Mouse (Mus musculus) C2C12 (cell line): ENCODE results near the gene Uchl1. TPM values are rescaled to one million over a fixed set of nuclear protein-coding genes. Genes with fewer than 3 reads are reported as not detected.

Experiments
- H3K27me3 ChIP-seq: one replicate; pipeline ENCODE4 v1.6.1; 2011; ENCODE audit not compliant: control insufficient read depth, insufficient read depth, insufficient read length
- H3K36me3 ChIP-seq: one replicate; pipeline ENCODE4 v1.6.1; 2011; ENCODE audit not compliant: control insufficient read depth, insufficient read depth
- H3K4me3 ChIP-seq: one replicate; pipeline ENCODE4 v1.5.1; 2011; ENCODE audit warnings: mild to moderate bottlenecking, control low read depth; ENCODE audit not compliant: poor library complexity, insufficient read depth, severe bottlenecking
- H3K79me2 ChIP-seq: one replicate; pipeline ENCODE4 v1.6.1; 2011; ENCODE audit not compliant: control insufficient read depth, insufficient read depth
- H3K79me3 ChIP-seq: one replicate; pipeline ENCODE4 v1.6.1; 2011; ENCODE audit warnings: low read depth, control low read depth
- H3ac ChIP-seq: one replicate; pipeline ENCODE3; 2011; ENCODE audit warnings: low read depth; ENCODE audit not compliant: control insufficient read depth, insufficient read length
- CEBPB ChIP-seq: IDR thresholded peaks from one replicate; pipeline ENCODE4 v1.6.1; 2011; ENCODE audit warnings: low read depth, mild to moderate bottlenecking, control low read depth, moderate library complexity
- CTCF ChIP-seq: IDR thresholded peaks from one replicate; pipeline ENCODE4 v1.5.1; 2011; ENCODE audit not compliant: control insufficient read depth, insufficient read depth, insufficient read length
- FOSL1 ChIP-seq: IDR thresholded peaks from one replicate; pipeline ENCODE4 v1.8.0; 2011; ENCODE audit warnings: mild to moderate bottlenecking, low read length; ENCODE audit not compliant: poor library complexity, insufficient read depth, severe bottlenecking
- MAX ChIP-seq: IDR thresholded peaks from one replicate; pipeline ENCODE4 v1.6.1; 2011; ENCODE audit warnings: mild to moderate bottlenecking, control low read depth
- MYOD1 ChIP-seq: IDR thresholded peaks from one replicate; pipeline ENCODE4 v1.6.1; 2011; ENCODE audit warnings: low read depth; ENCODE audit not compliant: control insufficient read depth, insufficient read length
- MYOG ChIP-seq: IDR thresholded peaks from one replicate; pipeline ENCODE4 v1.6.1; 2011; ENCODE audit not compliant: control insufficient read depth, insufficient read length; ENCODE audit errors: extremely low read depth
- USF1 ChIP-seq: IDR thresholded peaks from one replicate; pipeline ENCODE4 v1.6.1; 2011; ENCODE audit warnings: low read depth, mild to moderate bottlenecking, control low read depth, moderate library complexity
- long read RNA-seq, 2 experiments: library from polyadenylated mRNA; unstranded; transcript quantifications; one replicate each; pipeline ENCODE4 v2.0.0; 2019 to 2020
- polyA plus RNA-seq: library from polyadenylated mRNA; unstranded; fragments of >200 nt; fragmentation: generic; extraction: Trizol; gene quantifications from one replicate; pipeline ENCODE4 v1.2.1, GENCODE M21; 2012; ENCODE audit warnings: missing spikeins

Uchl1 gene
- 18.3 TPM for polyA plus RNA-seq
- long read RNA-seq, experiment 1, partial matches to known transcripts = 1 of 8 reads
- long read RNA-seq, experiment 1, other reads (novel, unspliced or antisense) = 6 of 8 reads
- long read RNA-seq, experiment 2, partial matches to known transcripts = 0 of 8 reads
- long read RNA-seq, experiment 2, other reads (novel, unspliced or antisense) = 8 of 8 reads

GRCm38 (mm10) chr5:66675983-66676382, at the start of gene Uchl1:
TSS of gene Uchl1 (plus strand) at chr5:66676091.
- H3K36me3 ChIP-seq = no peaks in the 10 kb centered on the region
- H3K4me3 ChIP-seq = no peak within 1 kb of the TSS
- H3K79me3 ChIP-seq = no peaks in the 10 kb centered on the region
- no peaks in the 10 kb centered on the region for H3K79me2 ChIP-seq
- peaks cover 24% of the 10 kb centered on the region for H3K27me3 ChIP-seq
- TF ChIP-seq MYOD1 = no peak
- TF ChIP-seq MYOG = no peak
- no peak for TF ChIP-seq USF1
- TF ChIP-seq CTCF = no peak
- no peak for TF ChIP-seq FOSL1
- no peak within 1 kb of the TSS for H3ac ChIP-seq

- Histone ChIP-seq H3K36me3 (no peaks in the 10 kb centered on the region), H3K79me3 (no peaks in the 10 kb centered on the region), H3ac (no peak overlapping the region), H3K27me3 (no peaks in the 10 kb centered on the region), H3K79me2 (no peaks in the 10 kb centered on the region), H3K4me3 (no peak overlapping the region)
- TF ChIP-seq CEBPB (no peak), CTCF (no peak)
Measured at GRCm38 (mm10) chr5:66627805-66628204, 48.1 kb upstream of the Uchl1 start.

- no peaks in the 10 kb centered on the region for H3K36me3 ChIP-seq
- no peak overlapping the region for H3K4me3 ChIP-seq
- H3K79me2 ChIP-seq = no peaks in the 10 kb centered on the region
- H3K27me3 ChIP-seq = no peaks in the 10 kb centered on the region
- no peaks in the 10 kb centered on the region for H3K79me3 ChIP-seq
- no peak overlapping the region for H3ac ChIP-seq
- no peak for TF ChIP-seq MYOG
- no peak for TF ChIP-seq MYOD1
- no peak for TF ChIP-seq CEBPB
- TF ChIP-seq USF1 = no peak
- TF ChIP-seq CTCF = no peak
- TF ChIP-seq FOSL1 = no peak
- no peak for TF ChIP-seq MAX
Measured at GRCm38 (mm10) chr5:66635459-66636079, 40.3 kb upstream of the Uchl1 start.

- H3K36me3 ChIP-seq = no peaks in the 10 kb centered on the region
- TF ChIP-seq MAX = no peak
- peak; percentile 44 for TF ChIP-seq FOSL1
- no peak overlapping the region for H3K4me3 ChIP-seq
- no peaks in the 10 kb centered on the region for H3K79me3 ChIP-seq
- H3K27me3 ChIP-seq = no peaks in the 10 kb centered on the region
- H3ac ChIP-seq = no peak overlapping the region
- no peaks in the 10 kb centered on the region for H3K79me2 ChIP-seq
Measured at GRCm38 (mm10) chr5:66642156-66642555, 33.7 kb upstream of the Uchl1 start.

- Histone ChIP-seq H3K27me3 (no peaks in the 10 kb centered on the region), H3K79me3 (no peaks in the 10 kb centered on the region), H3ac (no peak overlapping the region), H3K4me3 (no peak overlapping the region), H3K36me3 (no peaks in the 10 kb centered on the region), H3K79me2 (no peaks in the 10 kb centered on the region)
- TF ChIP-seq FOSL1 (no peak), MAX (no peak), CTCF (no peak), MYOD1 (no peak), MYOG (no peak), CEBPB (no peak), USF1 (no peak)
Measured at GRCm38 (mm10) chr5:66643260-66643659, 32.6 kb upstream of the Uchl1 start.

DNA sequence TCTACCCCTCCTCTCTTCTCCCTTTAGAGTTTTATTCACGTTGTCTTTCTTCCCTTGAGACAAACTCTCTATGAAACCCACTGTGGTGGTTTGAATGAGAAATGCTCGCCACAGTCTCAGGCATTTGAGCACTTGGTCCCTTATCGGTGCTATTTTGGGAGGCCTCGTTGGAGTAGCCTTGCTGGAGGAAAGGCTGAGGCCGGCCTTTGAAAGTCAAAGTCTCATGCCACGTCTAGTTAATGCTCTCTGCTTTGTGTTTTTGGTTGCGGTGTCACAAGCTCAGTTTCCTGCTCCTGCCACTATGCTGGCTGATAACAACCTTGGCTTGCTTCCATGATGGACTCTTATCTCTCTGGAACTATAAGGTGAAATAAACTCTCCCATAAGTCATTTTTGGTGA, 28.4 kb upstream of the Uchl1 start:
- no peak overlapping the region for H3ac ChIP-seq
- H3K36me3 ChIP-seq = no peaks in the 10 kb centered on the region
- H3K4me3 ChIP-seq = no peak overlapping the region
- no peaks in the 10 kb centered on the region for H3K79me2 ChIP-seq
- no peaks in the 10 kb centered on the region for H3K27me3 ChIP-seq
- no peak for TF ChIP-seq CTCF
- no peak for TF ChIP-seq MYOD1
- TF ChIP-seq USF1 = no peak
- no peak for TF ChIP-seq MAX
- TF ChIP-seq CEBPB = no peak
- no peak for TF ChIP-seq FOSL1
- TF ChIP-seq MYOG = no peak
- no peaks in the 10 kb centered on the region for H3K79me3 ChIP-seq
